Mouse (Mus musculus): ENCODE data around the gene Acsl5. TPM values are rescaled to one million over a fixed set of nuclear protein-coding genes. Genes with fewer than 3 reads are reported as not detected.

The Acsl5 gene
- polyA plus RNA-seq, 1 experiment = 33.8 TPM

GRCm38 (mm10) chr19:55335881-55336280 is 84.1 kb downstream of the Acsl5 start:
- H3K4me1 ChIP-seq (ENCODE audit: control insufficient read depth, insufficient read depth, low read length) = no peaks in the 10 kb centered on the region; the same call in 1 of the 2 replicates
- no peak overlapping the region for H3K27ac ChIP-seq (ENCODE audit: insufficient read depth, low read length)
- TF ChIP-seq CTCF (IDR thresholded peaks at IDR 0.05; ENCODE audit: extremely low read depth, insufficient read depth, low read length) (no peak), POLR2A (IDR thresholded peaks at IDR 0.05; ENCODE audit: extremely low read depth, insufficient read depth, low read length) (no peak)
- no peak overlapping the region for H3K4me3 ChIP-seq (ENCODE audit: insufficient read depth, low read length)

DNA sequence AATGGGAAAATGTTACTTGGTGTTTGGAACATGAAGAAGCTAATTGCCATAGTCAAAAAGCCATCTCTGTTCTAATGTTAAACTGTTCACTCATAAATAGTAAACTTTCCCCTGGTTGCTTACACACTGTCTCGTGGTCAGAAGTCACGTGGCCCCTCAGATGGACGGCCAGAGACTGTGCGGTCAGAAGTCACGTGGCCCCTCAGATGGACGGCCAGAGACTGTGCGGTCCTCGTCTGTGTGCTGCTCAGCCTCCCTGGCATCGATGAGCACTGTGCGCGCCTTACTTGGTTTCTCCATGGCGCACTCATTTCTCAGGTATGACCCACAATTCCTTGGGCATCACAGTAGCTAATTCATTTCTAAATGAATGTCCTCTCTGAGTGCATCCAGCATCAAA is 84.7 kb downstream of the Acsl5 start:
- Histone ChIP-seq H3K27ac (ENCODE audit: insufficient read depth, low read length) (no peak overlapping the region), H3K4me1 (ENCODE audit: control insufficient read depth, insufficient read depth, low read length) (no peaks in the 10 kb centered on the region; the same call in 1 of the 2 replicates), H3K4me3 (ENCODE audit: insufficient read depth, low read length) (no peak overlapping the region)
- TF ChIP-seq CTCF (IDR thresholded peaks at IDR 0.05; ENCODE audit: extremely low read depth, insufficient read depth, low read length) (no peak), POLR2A (IDR thresholded peaks at IDR 0.05; ENCODE audit: extremely low read depth, insufficient read depth, low read length) (no peak)

DNA sequence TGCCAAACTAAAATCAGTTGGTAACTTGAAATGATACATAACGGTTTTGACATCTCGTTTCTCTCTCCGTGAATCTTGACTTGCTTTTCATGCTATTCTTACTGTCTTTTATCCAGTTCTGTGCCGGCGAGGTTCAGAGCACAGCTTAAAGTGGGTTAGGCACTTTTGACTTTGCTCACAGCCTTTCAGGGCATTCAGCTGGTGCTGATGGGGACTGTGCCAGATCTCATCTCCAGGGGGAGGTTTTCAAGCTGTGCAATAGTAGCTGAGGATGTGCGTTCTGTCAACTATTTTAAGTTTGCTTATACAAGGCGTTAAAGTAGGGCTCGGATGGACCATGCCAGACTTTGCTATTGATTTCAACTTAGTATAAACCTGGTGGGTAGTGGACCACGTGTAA is 85.3 kb downstream of the Acsl5 start:
- Histone ChIP-seq H3K27ac (ENCODE audit: insufficient read depth, low read length) (no peak overlapping the region), H3K4me1 (ENCODE audit: control insufficient read depth, insufficient read depth, low read length) (no peaks in the 10 kb centered on the region; the same call in 1 of the 2 replicates), H3K4me3 (ENCODE audit: insufficient read depth, low read length) (no peak overlapping the region)
- TF ChIP-seq CTCF (IDR thresholded peaks at IDR 0.05; ENCODE audit: extremely low read depth, insufficient read depth, low read length) (no peak), POLR2A (IDR thresholded peaks at IDR 0.05; ENCODE audit: extremely low read depth, insufficient read depth, low read length) (no peak)

- no peak for TF ChIP-seq POLR2A (IDR thresholded peaks at IDR 0.05; ENCODE audit: extremely low read depth, insufficient read depth, low read length)
- no peak overlapping the region for H3K4me3 ChIP-seq (ENCODE audit: insufficient read depth, low read length)
Measured at GRCm38 (mm10) chr19:55337664-55338063, 85.9 kb downstream of the Acsl5 start.

GRCm38 (mm10) chr19:55340521-55340920 is 88.8 kb downstream of the Acsl5 start:
- no peak for TF ChIP-seq CTCF (IDR thresholded peaks at IDR 0.05; ENCODE audit: extremely low read depth, insufficient read depth, low read length)
- no peaks in the 10 kb centered on the region; the same call in 1 of the 2 replicates for H3K4me1 ChIP-seq (ENCODE audit: control insufficient read depth, insufficient read depth, low read length)
- no peak overlapping the region for H3K4me3 ChIP-seq (ENCODE audit: insufficient read depth, low read length)
- H3K27ac ChIP-seq (ENCODE audit: insufficient read depth, low read length) = no peak overlapping the region

More at GRCm38 (mm10) chr19:55337664-55338063, 85.9 kb downstream of the Acsl5 start:
- no peak overlapping the region for H3K27ac ChIP-seq (ENCODE audit: insufficient read depth, low read length)
- H3K4me1 ChIP-seq (ENCODE audit: control insufficient read depth, insufficient read depth, low read length) = no peaks in the 10 kb centered on the region; the same call in 1 of the 2 replicates

DNA sequence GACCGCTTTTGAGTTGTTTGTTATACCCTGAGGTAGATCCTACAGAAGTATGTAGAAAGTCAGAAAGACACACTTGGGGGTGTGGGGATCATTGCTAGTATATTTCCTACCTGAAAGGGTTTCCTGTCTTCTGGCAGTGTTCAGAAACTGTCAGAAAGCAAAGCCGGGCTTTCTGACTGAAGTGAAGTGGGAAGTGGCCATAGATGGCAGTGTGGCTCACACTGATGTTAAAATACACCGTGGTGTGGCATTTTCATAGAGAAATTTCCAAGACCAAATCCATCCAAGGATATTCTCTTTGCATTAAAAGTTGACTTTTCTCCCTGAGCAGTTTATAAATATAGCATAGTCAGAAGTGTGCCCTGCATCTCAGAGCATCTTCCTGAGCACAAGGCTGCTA is 89.6 kb downstream of the Acsl5 start:
- TF ChIP-seq POLR2A (IDR thresholded peaks at IDR 0.05; ENCODE audit: extremely low read depth, insufficient read depth, low read length) (no peak), CTCF (IDR thresholded peaks at IDR 0.05; ENCODE audit: extremely low read depth, insufficient read depth, low read length) (0 out of 2 replicates have a peak, but pooled peaks have one; percentile 7)
- no peaks in the 10 kb centered on the region; the same call in 1 of the 2 replicates for H3K4me1 ChIP-seq (ENCODE audit: control insufficient read depth, insufficient read depth, low read length)
- H3K27ac ChIP-seq (ENCODE audit: insufficient read depth, low read length) = no peak overlapping the region
- no peak overlapping the region for H3K4me3 ChIP-seq (ENCODE audit: insufficient read depth, low read length)

DNA sequence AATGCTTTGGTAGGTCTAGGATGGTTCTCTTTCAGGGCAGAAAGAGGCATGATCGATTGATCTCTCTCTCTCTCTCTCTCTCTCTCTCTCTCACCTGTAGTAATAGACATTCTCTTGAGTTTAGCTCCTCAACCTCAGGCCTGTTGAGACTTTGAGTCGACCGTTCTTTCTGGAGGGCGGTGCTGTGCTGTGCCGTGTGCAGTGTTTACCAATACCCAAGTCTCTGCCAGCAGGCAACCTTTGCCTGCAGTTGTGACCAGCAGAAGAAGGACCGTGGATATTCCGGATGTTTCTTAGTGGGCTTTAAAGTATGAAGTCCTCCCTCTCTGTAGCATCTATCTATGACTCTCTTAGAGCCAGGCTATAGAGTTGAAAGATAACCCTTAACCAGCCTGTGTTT is 90.7 kb downstream of the Acsl5 start:
- no peak for TF ChIP-seq POLR2A (IDR thresholded peaks at IDR 0.05; ENCODE audit: extremely low read depth, insufficient read depth, low read length)
- TF ChIP-seq CTCF (IDR thresholded peaks at IDR 0.05; ENCODE audit: extremely low read depth, insufficient read depth, low read length) = no peak
- no peak overlapping the region for H3K4me3 ChIP-seq (ENCODE audit: insufficient read depth, low read length)
- H3K27ac ChIP-seq (ENCODE audit: insufficient read depth, low read length) = no peak overlapping the region
- H3K4me1 ChIP-seq (ENCODE audit: control insufficient read depth, insufficient read depth, low read length) = no peaks in the 10 kb centered on the region

DNA sequence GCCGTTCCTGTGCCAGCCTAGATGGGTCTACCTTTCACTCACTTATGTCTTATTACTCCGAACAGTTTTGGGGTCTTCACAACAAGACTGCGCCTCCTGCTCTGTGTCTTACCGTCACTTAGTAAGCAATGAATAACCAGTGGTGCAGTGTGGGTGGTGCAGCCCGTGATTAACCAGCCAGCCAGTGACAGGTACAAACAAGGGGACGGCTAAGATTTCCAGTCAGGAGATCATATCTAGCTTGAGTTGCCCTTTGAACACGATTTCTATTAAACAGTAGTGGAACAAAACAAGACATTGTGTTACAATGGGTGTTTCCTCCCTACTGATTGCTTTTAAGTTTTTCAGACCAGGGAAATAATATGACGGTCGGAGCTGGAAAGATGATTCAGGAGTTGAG is 91.5 kb downstream of the Acsl5 start:
- TF ChIP-seq POLR2A (IDR thresholded peaks at IDR 0.05; ENCODE audit: extremely low read depth, insufficient read depth, low read length) = no peak
- TF ChIP-seq CTCF (IDR thresholded peaks at IDR 0.05; ENCODE audit: extremely low read depth, insufficient read depth, low read length) = no peak
- no peaks in the 10 kb centered on the region for H3K4me1 ChIP-seq (ENCODE audit: control insufficient read depth, insufficient read depth, low read length)

More for the DNA sequence above, 91.5 kb downstream of the Acsl5 start:
- Histone ChIP-seq H3K27ac (ENCODE audit: insufficient read depth, low read length) (no peak overlapping the region), H3K4me3 (ENCODE audit: insufficient read depth, low read length) (no peak overlapping the region)

Other genes with a start within 250 kb of the Acsl5 start
- 40.0 and 40.7 TPM in 2 replicates for gene Gpam, start 124.7 kb upstream of the Acsl5 start, polyA plus RNA-seq (2012; rRNA removed)
- gene Tectb, start 71.2 kb upstream of the Acsl5 start, polyA plus RNA-seq (2012; rRNA removed) = 0.09 TPM in 1 of 2 replicates, not detected in the other
- 3.9 and 5.3 TPM in 2 replicates for gene Gucy2g, start 10.7 kb upstream of the Acsl5 start, polyA plus RNA-seq (2012; rRNA removed)
- gene Zdhhc6, start 64.1 kb downstream of the Acsl5 start, polyA plus RNA-seq (2012; rRNA removed) = 24.6 and 27.2 TPM in 2 replicates
- gene Vti1a, start 64.4 kb downstream of the Acsl5 start, polyA plus RNA-seq (2012; rRNA removed) = 39.5 and 42.4 TPM in 2 replicates